Mouse (Mus musculus): ENCODE measurements around the gene Fosl2. TPM values are rescaled to one million over a fixed set of nuclear protein-coding genes. Genes with fewer than 3 reads are reported as not detected.
"Not testable (repeated sequence)": the region's sequence is repeated elsewhere in the genome, so short reads cannot be mapped to it uniquely, and the experiment has no call there.

Gene Fosl2
- polyA plus RNA-seq, 1 experiment from 2014 or later = 0.63 TPM

- H3K27ac ChIP-seq = no peak overlapping the region
- H3K27me3 ChIP-seq (ENCODE audit: low read depth, poor library complexity, severe bottlenecking) = peaks cover 36% of the 10 kb centered on the region
- peaks cover 27% of the 10 kb centered on the region for H3K4me1 ChIP-seq
- H3K4me3 ChIP-seq = no peak overlapping the region
- no peaks in the 10 kb centered on the region for H3K36me3 ChIP-seq
- H3K9me3 ChIP-seq (replicated peaks) = no peaks in the 10 kb centered on the region
- 83% methylated on average over 3 of the region's 3 CpGs for WGBS
- no peak for DNase-seq (ENCODE audit: low spot score)
Observed at GRCm38 (mm10) chr5:32155927-32156326, 20.3 kb downstream of the Fosl2 start.

DNA sequence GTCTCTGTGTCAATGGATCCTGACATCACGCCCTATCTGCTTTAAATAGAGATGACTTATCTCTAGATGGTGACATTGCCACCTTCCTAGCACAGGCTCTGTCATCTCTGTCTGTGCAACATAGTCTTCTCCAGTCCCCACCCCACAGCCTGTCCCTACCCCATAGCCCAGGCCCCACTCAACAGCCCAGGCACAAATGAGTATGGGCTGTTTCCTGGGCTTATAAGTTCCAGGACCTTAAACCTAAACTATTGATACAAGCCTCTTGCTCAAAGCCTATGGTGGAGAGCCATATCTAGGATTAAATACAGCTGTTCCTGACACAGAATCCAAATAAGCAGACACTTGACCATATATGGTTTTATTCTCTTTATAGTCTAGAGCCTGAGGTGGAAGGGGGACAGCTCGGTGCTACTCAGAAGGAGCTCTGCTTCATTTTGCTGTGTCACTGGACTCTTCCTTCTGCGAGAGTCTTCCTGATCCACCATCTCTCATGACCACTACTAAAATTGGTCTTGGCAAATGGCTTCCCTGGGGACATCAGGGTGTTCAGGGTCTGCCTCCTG is 28.0 kb downstream of the Fosl2 start:
- DNase-seq (ENCODE audit: low spot score) = no peak
- WGBS = 95% methylated on average over 3 of the region's 3 CpGs

DNA sequence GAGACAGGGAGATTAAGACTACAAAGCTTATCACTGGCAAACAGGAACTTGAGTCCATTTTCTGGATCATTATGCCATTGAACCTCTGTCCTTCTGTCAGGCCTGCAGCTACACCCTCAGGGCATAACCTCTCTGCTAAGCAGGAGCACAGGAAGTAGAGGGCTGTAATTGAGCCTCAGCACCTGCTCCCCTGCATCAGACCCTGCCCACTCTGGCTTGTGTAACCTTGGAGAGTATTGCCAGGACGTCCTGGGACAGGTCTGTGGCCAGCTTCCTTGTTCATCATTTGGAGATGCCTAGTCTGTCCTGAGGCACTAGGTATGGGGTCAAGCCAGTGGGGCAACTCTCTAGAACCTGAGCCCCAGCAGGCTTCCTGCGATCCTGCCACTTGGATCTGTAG is 36.6 kb downstream of the Fosl2 start:
- Histone ChIP-seq H3K27ac (no peak overlapping the region), H3K4me1 (0 out of 2 replicates have a peak, but pooled peaks cover 4% of the 10 kb centered on the region), H3K4me3 (no peak overlapping the region), H3K9me3 (replicated peaks) (no peaks in the 10 kb centered on the region), H3K36me3 (no peaks in the 10 kb centered on the region), H3K27me3 (ENCODE audit: low read depth, poor library complexity, severe bottlenecking) (no peaks in the 10 kb centered on the region)
- 75% methylated on average over 2 of the region's 2 CpGs for WGBS
- no peak for DNase-seq (ENCODE audit: low spot score)

More for the DNA sequence above, 28.0 kb downstream of the Fosl2 start:
- H3K4me3 ChIP-seq = no peak overlapping the region
- no peaks in the 10 kb centered on the region for H3K9me3 ChIP-seq (replicated peaks)
- no peak overlapping the region for H3K27ac ChIP-seq
- H3K27me3 ChIP-seq (ENCODE audit: low read depth, poor library complexity, severe bottlenecking) = no peaks in the 10 kb centered on the region
- no peaks in the 10 kb centered on the region for H3K36me3 ChIP-seq
- H3K4me1 ChIP-seq = no peaks in the 10 kb centered on the region

DNA sequence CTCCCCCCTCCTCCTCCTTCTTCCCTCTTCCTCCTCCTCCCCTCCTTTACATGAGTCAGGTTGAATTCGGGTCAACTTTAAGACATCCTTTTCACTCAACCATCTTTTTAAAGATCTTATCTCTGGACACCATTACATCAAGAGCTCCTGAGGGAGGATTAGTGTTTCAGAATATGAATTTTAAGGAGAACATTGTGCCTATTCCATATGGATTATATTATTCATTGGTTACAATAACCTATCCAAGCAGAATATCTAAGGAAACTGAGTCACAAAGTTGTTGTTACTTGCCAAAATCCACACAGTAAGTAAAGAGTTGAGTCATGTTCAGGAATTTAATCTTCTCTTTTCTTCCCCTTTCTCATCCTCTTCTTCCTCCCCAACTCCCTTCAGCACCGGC is 41.2 kb downstream of the Fosl2 start:
- 79% methylated on average over 2 of the region's 2 CpGs for WGBS
- H3K4me3 ChIP-seq = no peak overlapping the region
- no peak overlapping the region for H3K27ac ChIP-seq
- no peak for DNase-seq (ENCODE audit: low spot score)
- 0 out of 2 replicates have a peak, but pooled peaks cover 4% of the 10 kb centered on the region for H3K4me1 ChIP-seq
- no peaks in the 10 kb centered on the region for H3K9me3 ChIP-seq (replicated peaks)
- H3K36me3 ChIP-seq = no peaks in the 10 kb centered on the region
- H3K27me3 ChIP-seq (ENCODE audit: low read depth, poor library complexity, severe bottlenecking) = no peaks in the 10 kb centered on the region

GRCm38 (mm10) chr5:32177737-32178136 is 42.1 kb downstream of the Fosl2 start:
- H3K27ac ChIP-seq = no peak overlapping the region
- H3K4me1 ChIP-seq = no peaks in the 10 kb centered on the region
- no peaks in the 10 kb centered on the region for H3K27me3 ChIP-seq (ENCODE audit: low read depth, poor library complexity, severe bottlenecking)
- H3K4me3 ChIP-seq = no peak overlapping the region
- H3K36me3 ChIP-seq = no peaks in the 10 kb centered on the region
- 80% methylated on average over 4 of the region's 4 CpGs for WGBS
- no peak for DNase-seq (ENCODE audit: low spot score)
- H3K9me3 ChIP-seq (replicated peaks) = no peaks in the 10 kb centered on the region

DNA sequence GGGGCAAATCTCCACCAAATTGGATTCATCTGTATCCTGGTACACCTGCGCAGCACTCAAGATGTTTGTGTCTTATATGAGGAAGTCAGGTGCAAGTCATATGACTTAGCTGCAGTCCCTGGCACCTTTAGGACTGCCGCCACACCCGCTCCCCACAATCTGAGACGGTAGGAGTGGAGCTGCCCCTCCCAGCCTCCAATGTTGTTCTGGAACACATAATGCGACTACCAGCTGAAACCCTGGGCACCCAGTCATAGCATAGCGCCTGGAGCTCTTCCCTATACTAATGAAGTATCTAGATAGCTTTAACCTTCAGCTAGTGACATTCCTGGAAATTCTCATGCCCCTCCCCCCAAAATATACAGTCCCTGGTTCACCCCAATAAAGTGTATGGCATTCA is 43.1 kb downstream of the Fosl2 start:
- not testable (repeated sequence) for H3K4me1 ChIP-seq; H3K27ac ChIP-seq; H3K27me3 ChIP-seq (ENCODE audit: low read depth, poor library complexity, severe bottlenecking); DNase-seq (ENCODE audit: low spot score); H3K36me3 ChIP-seq; H3K9me3 ChIP-seq (replicated peaks); H3K4me3 ChIP-seq
- 78% methylated on average over 5 of the region's 6 CpGs for WGBS

GRCm38 (mm10) chr5:32182885-32183629 is 47.5 kb downstream of the Fosl2 start:
- H3K9me3 ChIP-seq (replicated peaks) = no peaks in the 10 kb centered on the region
- no peaks in the 10 kb centered on the region for H3K36me3 ChIP-seq
- H3K4me1 ChIP-seq = 0 out of 2 replicates have a peak, but pooled peaks cover 3% of the 10 kb centered on the region
- no peak overlapping the region for H3K27ac ChIP-seq
- no peak for DNase-seq (ENCODE audit: low spot score)
- WGBS = 83% methylated on average over 4 of the region's 4 CpGs
- no peaks in the 10 kb centered on the region for H3K27me3 ChIP-seq (ENCODE audit: low read depth, poor library complexity, severe bottlenecking)
- no peak overlapping the region for H3K4me3 ChIP-seq

- Histone ChIP-seq H3K9me3 (replicated peaks) (no peaks in the 10 kb centered on the region), H3K4me3 (no peak overlapping the region), H3K27me3 (ENCODE audit: low read depth, poor library complexity, severe bottlenecking) (no peaks in the 10 kb centered on the region), H3K36me3 (no peaks in the 10 kb centered on the region), H3K4me1 (0 out of 2 replicates have a peak, but pooled peaks cover 3% of the 10 kb centered on the region), H3K27ac (no peak overlapping the region)
- DNase-seq (ENCODE audit: low spot score) = no peak
- 66% methylated on average over 11 of the region's 11 CpGs for WGBS
Observed at GRCm38 (mm10) chr5:32187717-32188116, 52.1 kb downstream of the Fosl2 start.

- H3K36me3 ChIP-seq = no peaks in the 10 kb centered on the region
- peaks cover 6% of the 10 kb centered on the region; the same call in 1 of the 2 replicates for H3K4me1 ChIP-seq
- no peaks in the 10 kb centered on the region for H3K9me3 ChIP-seq (replicated peaks)
- H3K27ac ChIP-seq = no peak overlapping the region
- H3K27me3 ChIP-seq (ENCODE audit: low read depth, poor library complexity, severe bottlenecking) = no peaks in the 10 kb centered on the region
- no peak overlapping the region for H3K4me3 ChIP-seq
- DNase-seq (ENCODE audit: low spot score) = no peak
- WGBS = 82% methylated on average over 5 of the region's 5 CpGs
Observed at GRCm38 (mm10) chr5:32191259-32191658, 55.7 kb downstream of the Fosl2 start.

DNA sequence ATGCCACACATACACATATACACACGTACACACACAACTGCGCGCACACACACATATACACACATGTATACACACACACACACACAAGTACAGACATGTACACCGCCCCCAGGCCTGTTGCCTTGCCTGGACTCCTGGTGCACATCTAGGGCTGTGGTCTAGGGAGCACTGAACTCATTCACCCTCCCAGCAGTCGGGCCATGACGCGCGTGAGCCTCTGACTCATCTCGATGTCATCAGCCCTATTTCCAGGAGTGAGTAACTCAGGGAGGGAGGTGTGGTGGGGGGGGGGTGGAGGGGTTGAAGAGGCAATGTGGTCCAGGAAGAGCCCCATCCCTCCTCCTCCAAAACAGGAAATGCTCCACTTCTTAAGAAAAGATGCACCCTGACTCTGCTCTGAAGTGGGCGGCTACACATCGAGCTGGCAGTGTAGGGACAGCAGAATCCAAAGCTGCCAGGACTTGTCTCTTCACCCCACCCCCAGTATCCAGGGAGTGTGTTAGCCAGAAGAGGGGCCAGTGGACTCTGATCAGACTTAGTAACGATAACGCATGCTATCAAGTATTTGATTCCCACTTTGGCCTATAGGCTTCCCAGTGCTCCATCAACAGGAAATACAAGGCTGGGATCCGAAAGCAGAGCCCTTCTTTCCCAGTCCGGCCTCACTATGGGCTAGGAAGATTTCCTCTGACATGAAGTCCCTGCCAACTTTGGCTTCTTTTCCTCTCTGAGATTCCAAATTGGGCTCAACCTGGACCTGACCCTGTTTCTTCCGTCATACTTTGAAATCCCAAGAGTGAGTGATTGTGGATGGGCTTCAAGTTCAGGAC is 56.6 kb downstream of the Fosl2 start:
- Histone ChIP-seq H3K9me3 (replicated peaks) (no peaks in the 10 kb centered on the region), H3K27ac (no peak overlapping the region), H3K4me3 (no peak overlapping the region), H3K27me3 (ENCODE audit: low read depth, poor library complexity, severe bottlenecking) (no peaks in the 10 kb centered on the region), H3K36me3 (no peaks in the 10 kb centered on the region), H3K4me1 (peaks cover 6% of the 10 kb centered on the region; the same call in 1 of the 2 replicates)
- DNase-seq (ENCODE audit: low spot score) = no peak
- WGBS = 87% methylated on average over 16 of the region's 16 CpGs

DNA sequence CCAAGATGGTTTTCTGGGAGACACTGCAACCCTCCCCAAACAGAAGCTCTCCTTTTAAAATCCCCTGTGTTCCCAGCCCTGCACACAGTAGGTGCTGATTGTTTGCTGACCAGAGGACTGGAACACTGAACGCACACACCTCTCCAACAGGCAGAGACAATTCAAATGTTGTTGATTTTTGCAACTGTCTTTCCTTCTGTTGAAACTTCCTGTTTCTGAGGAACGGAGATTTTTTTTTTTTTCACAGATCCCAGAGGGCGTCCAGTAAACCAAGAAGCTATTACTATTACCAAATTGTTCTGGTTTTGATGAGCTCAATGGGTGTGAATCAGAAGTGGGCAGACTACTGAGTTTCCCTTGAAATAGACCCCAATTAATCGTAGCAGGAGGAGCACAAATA is 58.6 kb downstream of the Fosl2 start:
- Histone ChIP-seq H3K9me3 (replicated peaks) (no peaks in the 10 kb centered on the region), H3K4me3 (no peak overlapping the region), H3K4me1 (peaks cover 6% of the 10 kb centered on the region; the same call in 1 of the 2 replicates), H3K27me3 (ENCODE audit: low read depth, poor library complexity, severe bottlenecking) (no peaks in the 10 kb centered on the region), H3K36me3 (no peaks in the 10 kb centered on the region), H3K27ac (no peak overlapping the region)
- DNase-seq (ENCODE audit: low spot score) = no peak
- 80% methylated on average over 4 of the region's 4 CpGs for WGBS

DNA sequence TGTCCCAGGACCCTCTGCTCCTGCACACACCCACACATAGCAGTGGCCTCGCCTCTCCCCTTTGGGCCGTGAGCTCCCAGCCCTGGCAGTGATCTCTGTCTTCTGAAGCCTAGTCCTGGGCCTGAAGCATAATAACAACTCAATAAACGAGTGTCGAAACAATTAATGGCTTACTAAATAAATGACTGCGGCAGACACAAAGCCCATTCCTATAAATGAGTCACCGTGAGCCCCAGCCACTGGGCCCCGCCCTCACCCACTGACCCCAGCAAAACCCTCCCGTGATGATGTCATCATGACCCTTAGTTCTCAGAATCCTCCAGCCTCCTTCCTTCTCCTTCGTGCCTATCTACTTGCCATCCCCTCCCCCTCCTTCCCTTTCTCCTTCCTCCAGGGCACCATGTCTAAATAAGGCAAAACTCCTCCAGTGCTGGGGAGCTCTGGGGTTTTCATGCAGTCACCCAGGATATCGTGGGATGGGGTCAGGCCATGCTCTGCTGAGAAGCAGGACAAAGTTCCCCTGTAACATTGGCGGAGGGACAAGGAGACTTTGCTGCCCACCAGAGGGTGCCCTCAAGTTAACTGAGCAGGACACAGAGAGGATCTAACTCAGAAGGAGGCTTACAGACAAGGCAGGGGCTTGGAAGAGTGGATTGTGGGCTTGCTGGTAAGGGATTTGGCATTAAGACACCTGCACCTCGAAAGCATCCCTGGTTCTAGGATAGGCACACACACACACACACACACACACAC is 60.4 kb downstream of the Fosl2 start:
- Histone ChIP-seq H3K27ac (no peak overlapping the region), H3K4me1 (peaks cover 6% of the 10 kb centered on the region; the same call in 1 of the 2 replicates), H3K9me3 (replicated peaks) (no peaks in the 10 kb centered on the region), H3K27me3 (ENCODE audit: low read depth, poor library complexity, severe bottlenecking) (no peaks in the 10 kb centered on the region), H3K36me3 (no peaks in the 10 kb centered on the region), H3K4me3 (no peak overlapping the region)
- DNase-seq (ENCODE audit: low spot score) = no peak
- 73% methylated on average over 12 of the region's 12 CpGs for WGBS

All from limb, embryonic 10.5 days (tissue).